Mouse (Mus musculus): Measurements from ENCODE around the gene Psg29.

Psg29 gene

DNA sequence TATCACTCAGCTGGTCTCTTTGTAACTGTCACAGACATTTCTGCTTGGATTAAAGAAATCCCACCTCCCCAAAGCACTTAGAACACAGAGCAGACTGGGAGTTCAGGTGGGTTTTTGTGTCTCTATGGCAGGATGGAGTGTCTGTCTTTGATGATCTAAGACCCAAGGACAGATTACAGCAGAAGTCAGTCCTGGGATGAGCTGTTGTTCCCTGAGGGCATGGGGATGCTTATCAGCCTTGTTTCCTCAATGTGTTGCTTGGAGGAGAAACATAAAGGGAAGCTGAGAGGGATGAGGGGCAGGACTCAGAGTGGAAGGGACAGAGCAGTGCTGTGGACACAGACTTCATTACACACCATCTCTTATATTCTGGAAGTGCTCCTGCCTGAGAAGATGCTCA is at the start of gene Psg29:
Psg29 (plus strand) TSS at position 301 of the 400 bp plus-strand sequence.
- no peak for DNase-seq

DNA sequence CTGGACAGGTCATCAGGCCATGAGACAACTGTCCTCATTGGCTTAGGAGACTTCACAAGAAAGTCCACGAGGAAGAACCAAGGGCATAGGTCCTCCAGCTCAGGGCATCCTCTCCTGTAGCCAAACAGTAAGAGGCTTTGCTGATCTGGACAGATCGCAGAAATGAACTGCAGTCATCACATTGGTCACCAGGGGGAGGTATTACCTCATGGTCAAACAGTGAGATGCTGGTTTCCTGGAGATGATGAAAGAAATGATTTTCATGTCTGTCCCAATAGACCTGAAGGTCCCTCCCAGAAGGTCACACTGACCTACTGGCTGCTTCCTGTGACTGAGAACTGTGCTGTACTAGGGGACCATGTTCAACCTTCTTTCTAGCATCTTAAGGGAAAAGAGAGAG is 47.6 kb upstream of the Psg29 start:
- peak; percentile 26 for DNase-seq

DNA sequence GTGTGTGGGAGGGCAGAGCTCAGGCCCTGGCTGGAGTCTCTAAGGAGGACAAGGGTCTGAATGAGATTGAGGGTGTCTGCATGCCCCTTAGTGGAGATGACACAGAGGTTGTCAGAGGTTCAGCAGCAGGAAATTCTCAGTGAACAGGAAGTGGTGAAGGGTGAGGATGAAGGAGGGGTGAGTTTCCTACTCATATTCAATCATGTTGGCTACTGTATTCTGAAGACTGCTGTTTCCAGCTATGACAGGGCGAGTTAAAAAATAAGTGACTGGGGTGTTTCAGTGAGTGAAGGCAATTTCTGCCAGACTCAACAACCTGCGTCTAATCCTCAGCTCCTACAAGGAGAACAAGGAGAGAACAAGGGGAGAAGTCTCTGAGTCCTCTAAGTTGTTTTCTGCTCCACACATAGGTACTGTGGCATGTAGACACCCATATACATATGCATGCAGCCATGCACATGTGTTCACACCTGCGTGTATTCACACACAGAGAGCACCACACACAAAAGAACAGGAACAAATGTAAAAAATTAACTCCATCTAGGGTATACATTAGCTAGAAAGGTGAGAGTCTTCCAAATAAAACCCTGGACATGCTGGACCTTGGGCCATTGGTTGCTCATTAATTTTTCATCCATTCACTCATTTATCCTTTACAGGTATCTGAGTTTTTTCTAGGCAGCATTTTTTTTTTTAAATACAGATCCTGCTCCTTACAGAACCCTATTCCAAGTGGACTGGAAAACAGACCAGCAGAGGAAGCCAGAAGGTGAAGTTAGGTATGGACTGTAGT is 46.2 kb upstream of the Psg29 start:
- no peak for DNase-seq

DNA sequence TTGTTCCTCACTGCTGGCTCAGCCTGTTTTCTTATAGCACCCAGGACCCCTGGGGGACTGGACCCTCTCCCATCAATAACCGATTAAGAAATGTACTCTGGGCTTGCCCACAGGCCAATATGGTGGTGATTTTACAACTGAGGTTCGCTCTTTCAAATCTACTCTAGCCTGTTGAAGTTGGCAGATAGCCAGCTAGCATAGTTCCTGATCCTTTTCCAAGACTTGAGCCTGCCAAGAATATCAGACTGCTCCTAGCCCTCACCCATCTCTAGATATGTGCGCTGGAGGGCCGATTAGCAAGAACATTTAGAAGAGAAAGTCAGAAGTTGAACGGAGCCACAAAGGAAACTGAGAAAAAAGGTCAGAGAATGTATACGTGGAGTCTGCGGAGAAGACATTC is 44.3 kb upstream of the Psg29 start:
- peak; percentile 2 for DNase-seq

DNA sequence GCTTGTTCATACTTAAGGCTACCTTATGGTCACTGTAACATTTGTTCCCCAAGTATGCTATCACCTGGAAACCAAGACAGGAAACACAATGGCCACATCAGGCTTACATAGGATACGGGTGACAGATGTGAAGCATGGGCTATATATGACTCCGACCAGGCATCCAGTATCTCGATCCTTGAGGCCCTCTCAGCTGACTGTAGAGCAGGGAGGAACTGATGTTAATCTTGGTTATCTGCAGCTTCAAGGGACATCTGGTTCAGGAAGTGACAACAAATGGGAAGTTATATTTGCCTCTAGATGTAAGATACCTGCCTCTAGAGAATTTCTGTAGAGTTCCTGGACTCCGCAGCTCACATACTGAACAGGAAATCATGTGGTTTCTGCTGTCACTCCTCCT is 31.4 kb upstream of the Psg29 start:
- DNase-seq, result no peak

DNA sequence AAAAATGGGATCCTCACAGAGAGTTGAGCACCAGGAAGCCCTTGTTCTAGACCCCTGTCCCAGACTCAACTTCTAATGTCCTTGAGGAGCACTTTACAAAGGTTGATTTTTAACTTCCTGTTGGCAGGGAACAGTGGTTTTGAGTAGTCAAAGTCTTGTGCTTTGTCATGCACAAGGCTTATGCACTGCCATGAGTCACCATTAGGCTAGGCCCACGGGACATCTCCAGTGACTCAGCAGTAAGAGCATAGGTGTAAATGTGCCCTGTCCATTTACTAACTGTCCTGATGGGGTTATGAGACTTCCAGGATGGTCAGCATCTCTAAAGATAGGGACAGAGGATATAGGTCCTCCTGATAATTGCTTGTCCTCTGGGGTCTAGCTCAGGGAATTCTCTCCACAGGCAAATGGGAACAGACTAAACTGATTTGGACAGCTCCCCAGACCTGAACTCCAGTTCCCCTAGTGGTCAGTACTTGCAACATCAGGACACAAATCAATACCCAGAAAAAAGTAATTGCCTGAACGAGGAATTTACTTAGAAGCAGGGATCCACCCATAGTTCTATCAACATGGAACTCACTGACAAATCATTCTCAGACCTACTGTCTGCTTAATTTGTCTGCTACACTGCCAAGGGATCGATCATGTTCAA is 2.4 kb downstream of the Psg29 start:
- no peak for DNase-seq
